Mouse (Mus musculus): ENCODE results near the gene Adamts9. TPM values are rescaled to one million over a fixed set of nuclear protein-coding genes. Genes with fewer than 3 reads are reported as not detected.

The Adamts9 gene
- total and polyA plus RNA-seq, 2 experiments from 2014 or later: 2.0 to 9.4 TPM

GRCm38 (mm10) chr6:92959416-92959815, 16.1 kb upstream of the Adamts9 start:
- no peak for TF ChIP-seq CTCF (IDR thresholded peaks at IDR 0.05)
- H3K27ac ChIP-seq (ENCODE audit: low read depth, low read length): no peak overlapping the region
- H3K9ac ChIP-seq (replicated peaks; ENCODE audit: low read length, poor library complexity, severe bottlenecking): no peak overlapping the region
- H3K27me3 ChIP-seq (ENCODE audit: insufficient read depth, low read length): no peaks in the 10 kb centered on the region
- no peak for DNase-seq (ENCODE audit: low spot score)
- H3K9me3 ChIP-seq (ENCODE audit: low read length): no peaks in the 10 kb centered on the region
- H3K4me3 ChIP-seq (ENCODE audit: low read depth, low read length): no peak overlapping the region
- no peaks in the 10 kb centered on the region for H3K4me1 ChIP-seq (ENCODE audit: insufficient read depth, low read length)
- H3K36me3 ChIP-seq (ENCODE audit: insufficient read depth, low read length): no peaks in the 10 kb centered on the region
- ATAC-seq (ENCODE audit: low FRiP score): no peak
- WGBS: 80% methylated on average over 2 of the region's 2 CpGs
- H3K4me2 ChIP-seq (ENCODE audit: low read depth, low read length, poor library complexity, severe bottlenecking): no peak overlapping the region

- Histone ChIP-seq H3K27ac (ENCODE audit: low read depth, low read length) (no peak overlapping the region), H3K27me3 (ENCODE audit: insufficient read depth, low read length) (peaks cover 24% of the 10 kb centered on the region), H3K36me3 (ENCODE audit: insufficient read depth, low read length) (no peaks in the 10 kb centered on the region), H3K4me2 (ENCODE audit: low read depth, low read length, poor library complexity, severe bottlenecking) (no peak overlapping the region), H3K9me3 (ENCODE audit: low read length) (0 out of 2 replicates have a peak, but pooled peaks cover 4% of the 10 kb centered on the region), H3K4me1 (ENCODE audit: insufficient read depth, low read length) (peaks cover 6% of the 10 kb centered on the region; the same call in 1 of the 2 replicates), H3K9ac (replicated peaks; ENCODE audit: low read length, poor library complexity, severe bottlenecking) (no peak overlapping the region), H3K4me3 (ENCODE audit: low read depth, low read length) (no peak overlapping the region)
- 92% methylated on average over 6 of the region's 6 CpGs for WGBS
- DNase-seq (ENCODE audit: low spot score): no peak
- no peak for ATAC-seq (ENCODE audit: low FRiP score)
- TF ChIP-seq CTCF (IDR thresholded peaks at IDR 0.05): peak; percentile 41
These were observed 4.2 kb upstream of the Adamts9 start for GRCm38 (mm10) chr6:92947337-92948042.

- peaks cover 45% of the 10 kb centered on the region for H3K27me3 ChIP-seq (ENCODE audit: insufficient read depth, low read length)
- 0 out of 2 replicates have a peak, but pooled peaks cover 4% of the 10 kb centered on the region for H3K9me3 ChIP-seq (ENCODE audit: low read length)
- no peak for TF ChIP-seq CTCF (IDR thresholded peaks at IDR 0.05)
- no peak overlapping the region for H3K4me2 ChIP-seq (ENCODE audit: low read depth, low read length, poor library complexity, severe bottlenecking)
- no peak for ATAC-seq (ENCODE audit: low FRiP score)
- WGBS: 33% methylated on average over 7 of the region's 7 CpGs
- H3K27ac ChIP-seq (ENCODE audit: low read depth, low read length): no peak overlapping the region
- H3K36me3 ChIP-seq (ENCODE audit: insufficient read depth, low read length): no peaks in the 10 kb centered on the region
- no peak overlapping the region for H3K9ac ChIP-seq (replicated peaks; ENCODE audit: low read length, poor library complexity, severe bottlenecking)
- peaks cover 21% of the 10 kb centered on the region; the same call in 1 of the 2 replicates for H3K4me1 ChIP-seq (ENCODE audit: insufficient read depth, low read length)
- no peak overlapping the region for H3K4me3 ChIP-seq (ENCODE audit: low read depth, low read length)
- peak; percentile 20 for DNase-seq (ENCODE audit: low spot score)
These were observed 1.4 kb upstream of the Adamts9 start for GRCm38 (mm10) chr6:92944711-92945110.

- no peak overlapping the region for H3K27ac ChIP-seq (ENCODE audit: low read depth, low read length)
- no peak overlapping the region for H3K9ac ChIP-seq (replicated peaks; ENCODE audit: low read length, poor library complexity, severe bottlenecking)
- no peaks in the 10 kb centered on the region for H3K36me3 ChIP-seq (ENCODE audit: insufficient read depth, low read length)
- peak overlapping the region; percentile 57; the same call in 1 of the 2 replicates for H3K4me3 ChIP-seq (ENCODE audit: low read depth, low read length)
- WGBS: 5% methylated on average over 14 of the region's 14 CpGs
- DNase-seq (ENCODE audit: low spot score): no peak
- no peak for TF ChIP-seq CTCF (IDR thresholded peaks at IDR 0.05)
- H3K27me3 ChIP-seq (ENCODE audit: insufficient read depth, low read length): peaks cover 45% of the 10 kb centered on the region
- 0 out of 2 replicates have a peak, but pooled peaks cover 4% of the 10 kb centered on the region for H3K9me3 ChIP-seq (ENCODE audit: low read length)
- H3K4me2 ChIP-seq (ENCODE audit: low read depth, low read length, poor library complexity, severe bottlenecking): peak overlapping the region; percentile 88
- ATAC-seq (ENCODE audit: low FRiP score): no peak
- H3K4me1 ChIP-seq (ENCODE audit: insufficient read depth, low read length): peaks cover 21% of the 10 kb centered on the region; the same call in 1 of the 2 replicates
These were observed 875 bp upstream of the Adamts9 start for GRCm38 (mm10) chr6:92944048-92944685.

GRCm38 (mm10) chr6:92941756-92942420, 1.4 kb downstream of the Adamts9 start:
- H3K27me3 ChIP-seq (ENCODE audit: insufficient read depth, low read length): peaks cover 45% of the 10 kb centered on the region

More at GRCm38 (mm10) chr6:92941756-92942420, 1.4 kb downstream of the Adamts9 start:
- ATAC-seq (ENCODE audit: low FRiP score) (no peak; the same call in 1 of the 2 replicates), DNase-seq (ENCODE audit: low spot score) (peak; percentile 4)
- no peak overlapping the region for H3K27ac ChIP-seq (ENCODE audit: low read depth, low read length)
- peaks cover 21% of the 10 kb centered on the region; the same call in 1 of the 2 replicates for H3K4me1 ChIP-seq (ENCODE audit: insufficient read depth, low read length)
- no peaks in the 10 kb centered on the region for H3K36me3 ChIP-seq (ENCODE audit: insufficient read depth, low read length)
- peak overlapping the region; percentile 88 for H3K4me2 ChIP-seq (ENCODE audit: low read depth, low read length, poor library complexity, severe bottlenecking)
- peak overlapping the region; percentile 55 for H3K9ac ChIP-seq (replicated peaks; ENCODE audit: low read length, poor library complexity, severe bottlenecking)
- H3K4me3 ChIP-seq (ENCODE audit: low read depth, low read length): peak overlapping the region; percentile 57
- TF ChIP-seq CTCF (IDR thresholded peaks at IDR 0.05): no peak
- H3K9me3 ChIP-seq (ENCODE audit: low read length): no peaks in the 10 kb centered on the region
- under 1% methylated on average over 30 of the region's 30 CpGs for WGBS
